Mouse (Mus musculus): ENCODE results near the gene Slfn4. TPM values are rescaled to one million over a fixed set of nuclear protein-coding genes. Genes with fewer than 3 reads are reported as not detected.

The Slfn4 gene
- 1.00 and 3.1 TPM in 2 replicates for polyA plus RNA-seq (2015; fragmentation: Nextera tagmentation; extraction: Ambion mirVana)

DNA sequence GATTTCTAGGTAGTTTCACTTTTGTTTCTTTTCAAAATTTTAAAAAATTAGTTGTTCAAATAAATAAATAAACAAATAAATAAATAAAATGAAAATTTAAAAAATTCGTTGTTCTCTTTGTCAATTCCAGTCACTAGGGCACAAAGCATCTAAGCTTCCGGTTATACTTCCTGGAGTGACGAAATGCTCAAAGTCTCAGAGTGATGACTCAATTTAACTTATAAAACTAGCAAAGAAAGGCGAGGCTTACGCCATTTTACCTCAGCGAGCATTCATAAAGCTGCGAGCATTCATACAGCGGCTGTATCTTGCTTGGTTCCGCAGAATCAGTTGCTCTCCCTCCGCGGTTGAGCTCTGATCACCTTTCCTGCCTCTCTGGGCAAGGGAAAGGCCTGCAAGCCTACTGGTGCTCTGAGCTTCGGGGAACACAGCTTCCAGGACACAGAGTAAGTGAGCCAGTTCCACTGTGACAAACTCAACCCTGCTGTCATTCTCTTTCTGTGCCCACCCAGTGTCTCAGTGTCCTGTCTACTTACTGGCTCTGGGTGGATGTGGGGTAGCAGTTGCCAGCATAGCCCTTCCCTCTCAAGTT is at the start of gene Slfn4:
Slfn4 (plus strand) TSS at position 239 of the 592 bp plus-strand sequence.

DNA sequence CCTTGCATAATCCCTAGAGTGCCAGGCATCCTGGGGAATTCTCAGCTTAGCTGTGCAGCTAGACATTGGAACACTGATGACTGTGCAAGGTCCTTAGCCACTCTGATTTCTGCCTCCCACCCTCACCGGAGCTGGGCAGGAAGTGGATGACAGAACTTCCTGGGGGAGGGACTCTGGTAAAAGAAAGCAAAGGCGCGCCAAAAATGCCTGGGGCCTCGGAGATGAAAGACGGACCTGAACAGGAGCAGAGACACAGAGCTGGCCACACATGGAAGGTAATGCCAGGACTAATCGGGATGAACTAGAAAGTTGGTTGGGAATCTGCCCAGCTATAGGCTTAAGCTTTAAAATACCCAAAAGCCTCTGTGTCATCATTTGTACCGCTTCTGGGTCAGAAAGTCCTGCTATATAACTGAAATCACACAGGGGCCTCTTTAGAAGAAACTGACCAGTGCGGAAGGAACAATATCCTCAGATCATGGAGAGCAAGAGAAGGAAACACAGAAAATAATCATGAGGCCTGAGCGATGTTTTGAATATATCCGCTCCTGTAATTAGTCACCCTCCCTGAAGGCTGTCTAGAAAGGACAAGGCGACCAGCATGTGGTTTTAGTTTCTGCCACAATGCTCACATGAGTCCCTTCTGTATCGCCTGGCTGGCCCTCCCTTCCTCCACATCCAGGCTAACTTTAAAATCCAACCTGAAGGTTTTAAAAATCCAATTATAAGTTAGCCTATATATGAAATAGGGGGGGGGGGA is 16.3 kb downstream of the Slfn4 start, which contains the start of gene Slfn3:
Slfn3 (plus strand) TSS at position 197 of the 760 bp plus-strand sequence.

Other genes with a start within 250 kb of the Slfn4 start
- 8.5 and 10.7 TPM in 2 replicates for gene Slfn5, start 223.8 kb upstream of the Slfn4 start, polyA plus RNA-seq (2015; fragmentation: Nextera tagmentation; extraction: Ambion mirVana)
- gene Slfn9, start 183.4 kb upstream of the Slfn4 start, polyA plus RNA-seq (2015; fragmentation: Nextera tagmentation; extraction: Ambion mirVana), result 7.9 and 11.1 TPM in 2 replicates
- gene Slfn8, start 154.4 kb upstream of the Slfn4 start, polyA plus RNA-seq (2015; fragmentation: Nextera tagmentation; extraction: Ambion mirVana), result 0.76 and 1.2 TPM in 2 replicates
- 10.0 and 17.9 TPM in 2 replicates for gene Slfn2, start 110.1 kb upstream of the Slfn4 start, polyA plus RNA-seq (2015; fragmentation: Nextera tagmentation; extraction: Ambion mirVana)
- 0.43 and 2.6 TPM in 2 replicates for gene Slfn1, start 58.3 kb upstream of the Slfn4 start, polyA plus RNA-seq (2015; fragmentation: Nextera tagmentation; extraction: Ambion mirVana)
- gene Slfn3, start 16.1 kb downstream of the Slfn4 start, polyA plus RNA-seq (2015; fragmentation: Nextera tagmentation; extraction: Ambion mirVana), result 0.26 and 0.39 TPM in 2 replicates
- 0.04 and 0.15 TPM in 2 replicates for gene Slfn14, start 111.5 kb downstream of the Slfn4 start, polyA plus RNA-seq (2015; fragmentation: Nextera tagmentation; extraction: Ambion mirVana)
- 26.7 and 32.1 TPM in 2 replicates for gene Ap2b1, start 123.8 kb downstream of the Slfn4 start, polyA plus RNA-seq (2015; fragmentation: Nextera tagmentation; extraction: Ambion mirVana)
- 8.3 and 8.9 TPM in 2 replicates for gene Pex12, start 127.4 kb downstream of the Slfn4 start, polyA plus RNA-seq (2015; fragmentation: Nextera tagmentation; extraction: Ambion mirVana)
- gene Rasl10b, start 234.0 kb downstream of the Slfn4 start, polyA plus RNA-seq (2015; fragmentation: Nextera tagmentation; extraction: Ambion mirVana), result 0.36 and 0.54 TPM in 2 replicates